Mouse (Mus musculus) embryo, embryonic 9.5 days (tissue): ENCODE data around the gene Spns2.
"Not testable (repeated sequence)": the region's sequence is repeated elsewhere in the genome, so short reads cannot be mapped to it uniquely, and the experiment has no call there.

Experiments
- DNase-seq: peaks from one replicate; pipeline ENCODE4 v3.0.0-alpha.2; 2017; ENCODE audit errors: extremely low spot score

Spns2 gene

DNA sequence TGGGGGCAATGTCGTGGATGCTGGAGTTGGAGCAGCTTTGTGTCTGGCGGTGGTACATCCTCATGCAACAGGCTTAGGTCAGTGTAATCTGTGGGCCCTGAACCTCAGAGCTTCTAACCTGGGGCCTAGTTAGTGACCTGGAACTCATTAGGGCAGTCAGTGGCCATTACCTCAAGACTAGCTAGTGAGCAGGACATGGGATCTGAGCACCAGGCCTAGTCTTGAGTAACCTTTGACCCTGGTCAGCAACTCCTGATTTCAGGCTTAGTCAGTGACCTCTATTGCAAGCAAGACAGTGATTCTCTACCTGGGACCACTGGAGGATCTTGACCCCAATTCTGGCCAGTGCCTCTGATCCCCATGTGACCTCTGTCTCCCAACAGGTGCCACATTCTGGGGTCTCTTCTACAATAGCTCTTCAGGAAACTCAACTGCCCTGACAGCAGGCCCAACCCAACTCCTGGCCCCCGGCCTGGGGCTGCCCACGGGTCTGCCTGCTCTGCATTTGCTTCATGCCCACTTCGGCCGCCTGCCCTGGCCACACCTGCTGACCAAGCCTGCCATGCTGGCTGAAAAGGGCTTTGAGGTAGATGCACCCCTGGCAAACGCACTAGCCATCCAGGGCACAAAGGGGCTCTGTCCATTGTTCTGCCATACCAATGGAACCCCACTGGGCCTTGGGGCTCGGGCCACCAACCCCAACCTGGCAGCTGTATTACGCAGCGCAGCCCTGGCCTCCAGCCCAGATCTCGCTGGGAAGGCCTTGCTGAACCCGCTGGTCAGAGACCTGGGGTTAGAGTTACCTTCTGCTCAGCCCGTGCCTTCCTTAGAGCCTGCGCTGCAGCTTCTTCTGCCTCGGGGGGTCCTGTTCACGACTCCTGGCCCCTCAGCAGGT, 52.7 kb downstream of the Spns2 start:
- no peak for DNase-seq

DNA sequence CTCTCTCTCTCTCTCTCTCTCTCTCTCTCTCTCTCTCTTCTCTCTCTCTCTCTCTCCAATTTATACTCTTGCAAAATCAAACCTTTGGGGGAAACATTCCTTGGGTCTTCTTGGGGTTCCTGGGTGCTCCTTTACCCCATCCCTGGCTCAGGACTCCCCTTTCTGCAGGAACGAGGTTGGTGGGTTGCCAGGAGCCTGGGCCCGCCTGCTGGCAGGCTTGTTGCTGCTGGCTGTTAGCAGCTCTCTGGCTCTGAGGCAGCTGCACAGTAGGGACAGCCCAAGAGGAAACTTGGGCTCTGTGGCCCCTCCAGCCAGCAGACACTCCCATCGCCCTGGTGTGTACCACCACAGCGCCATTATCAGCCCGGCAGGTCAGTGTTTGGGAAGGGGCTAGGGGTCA, 53.4 kb downstream of the Spns2 start:
- no peak for DNase-seq

- no peak for DNase-seq
Measured at GRCm38 (mm10) chr11:72435694-72436045, 54.0 kb downstream of the Spns2 start.

- DNase-seq: no peak
Measured at GRCm38 (mm10) chr11:72434963-72435693, 54.6 kb downstream of the Spns2 start, which contains the start of gene Ggt6. Gene Ggt6, plus strand, starts transcription at chr11:72435526.

- DNase-seq: not testable (repeated sequence)
Measured at GRCm38 (mm10) chr11:72430311-72431068, 59.2 kb downstream of the Spns2 start.

DNA sequence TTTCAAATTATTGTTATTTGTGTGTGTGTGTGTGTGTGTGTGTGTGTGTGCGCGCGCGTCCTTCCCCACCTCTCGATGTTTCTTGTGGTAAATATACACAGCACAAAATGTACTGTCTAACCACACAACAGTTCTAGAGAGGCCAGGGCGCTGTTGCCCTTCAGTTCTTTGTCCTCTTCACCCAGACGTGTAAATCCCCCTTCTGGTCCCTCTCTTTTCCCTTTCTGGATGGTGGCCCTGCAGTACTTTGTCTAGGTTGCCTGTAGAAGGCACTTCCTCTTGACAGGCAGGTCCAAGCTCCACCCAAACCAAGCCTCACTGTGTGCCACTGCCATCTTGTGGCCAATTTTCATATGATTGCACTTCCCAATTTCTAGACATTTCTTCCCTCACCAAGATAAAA, 60.4 kb downstream of the Spns2 start:
- DNase-seq: peak; percentile 81

- DNase-seq: peak; percentile 68
Measured at GRCm38 (mm10) chr11:72428694-72429093, 61.0 kb downstream of the Spns2 start.

DNA sequence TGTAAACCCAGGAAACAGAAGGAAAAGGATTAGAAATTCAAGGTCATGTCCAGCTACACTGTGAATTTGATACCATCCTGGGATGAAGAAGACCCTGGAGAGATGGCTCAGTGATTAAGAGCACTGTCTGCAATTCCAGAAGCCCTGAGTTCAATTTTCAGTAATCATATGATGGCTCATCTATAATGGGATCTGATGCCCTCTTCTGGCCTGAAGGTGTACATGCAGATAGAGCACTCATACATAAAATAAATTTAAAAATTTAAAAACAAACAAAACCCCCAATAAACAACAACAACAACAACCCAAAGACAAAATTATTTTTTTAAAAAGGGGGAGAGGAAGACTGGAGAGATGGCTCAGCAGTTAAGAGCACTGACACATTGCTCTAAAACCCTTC, 62.8 kb downstream of the Spns2 start:
- DNase-seq: no peak

GRCm38 (mm10) chr11:72425201-72425600, 64.5 kb downstream of the Spns2 start:
- DNase-seq: no peak

DNA sequence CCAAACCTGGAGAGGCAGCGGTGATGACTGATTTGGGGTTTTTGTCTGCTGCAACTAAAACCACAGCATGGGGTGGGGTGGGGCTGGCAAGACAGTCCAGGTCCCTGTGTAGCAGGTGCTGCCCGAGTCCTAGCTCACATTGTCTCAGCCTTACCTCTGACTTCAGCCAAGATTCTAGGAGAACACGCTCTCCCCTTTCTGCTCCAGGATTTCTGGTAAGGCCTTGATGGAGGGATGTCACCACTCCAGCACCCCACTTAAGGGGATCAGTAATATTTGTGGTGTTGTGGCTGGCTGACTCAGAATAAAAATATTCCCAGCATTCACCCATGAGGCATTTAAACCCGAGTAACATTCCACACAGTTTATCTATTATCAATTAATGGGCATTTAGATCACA, 66.0 kb downstream of the Spns2 start:
- DNase-seq: no peak

GRCm38 (mm10) chr11:72421518-72422278, 68.0 kb downstream of the Spns2 start:
- DNase-seq: no peak

- DNase-seq: no peak
Measured at GRCm38 (mm10) chr11:72420460-72421122, 69.1 kb downstream of the Spns2 start.

DNA sequence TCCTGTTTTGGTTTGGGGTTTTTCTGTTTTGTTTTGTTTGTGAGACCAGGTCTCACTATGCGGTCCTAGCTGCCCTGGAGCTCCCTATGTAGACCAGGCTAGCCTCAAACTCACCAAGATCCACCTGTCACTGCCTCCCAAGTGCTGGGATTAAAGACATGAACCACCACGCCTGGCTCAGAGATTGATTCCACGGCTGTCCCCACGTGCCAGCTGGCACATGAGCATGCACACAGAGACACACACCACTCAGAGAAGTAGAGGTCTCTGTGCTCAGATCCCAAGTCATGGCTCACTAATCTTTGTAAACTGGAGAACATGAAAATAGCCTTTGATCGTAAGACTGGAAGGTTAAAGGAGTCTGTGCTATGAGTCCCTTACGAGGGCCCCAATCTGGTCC, 70.7 kb downstream of the Spns2 start:
- DNase-seq: no peak

DNA sequence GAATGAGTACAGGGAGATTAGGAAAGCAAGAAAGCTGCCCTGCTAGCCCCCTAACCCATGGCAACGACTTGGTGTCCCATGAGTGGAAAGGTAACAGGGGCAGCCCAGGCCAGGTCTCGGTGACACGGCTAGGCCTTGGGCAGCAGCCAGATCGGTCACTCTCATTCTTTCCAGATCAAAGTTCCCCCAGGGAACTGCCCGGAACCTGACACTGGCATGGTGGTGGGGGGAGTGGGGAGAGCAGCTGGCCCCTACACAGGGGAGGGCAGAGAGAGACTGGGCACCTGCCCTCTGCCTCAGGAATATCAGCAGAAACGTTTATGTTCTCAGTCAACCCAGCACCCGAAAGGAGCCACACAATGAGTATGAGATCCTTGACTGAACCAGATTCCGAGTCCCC, 71.5 kb downstream of the Spns2 start:
- no peak for DNase-seq

- peak; percentile 49 for DNase-seq
Measured at GRCm38 (mm10) chr11:72417376-72417775, 72.3 kb downstream of the Spns2 start.

DNA sequence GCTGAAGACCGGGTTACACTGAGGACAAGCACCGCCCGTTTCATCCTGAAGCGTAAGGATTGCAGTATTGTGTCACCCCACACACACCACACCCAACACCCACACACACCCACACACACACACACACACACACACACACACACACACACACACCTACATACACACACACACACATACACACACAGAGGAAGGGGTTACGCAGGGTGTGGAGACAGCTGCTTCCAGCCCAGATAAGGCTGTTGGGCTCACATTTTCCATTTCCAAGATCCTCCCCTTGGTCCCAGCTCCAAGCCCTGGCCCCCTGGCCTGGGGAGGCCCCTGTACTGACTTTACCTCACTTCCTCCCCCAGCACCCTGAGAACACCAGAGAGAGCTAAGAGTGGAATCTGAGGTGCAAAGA, 73.0 kb downstream of the Spns2 start:
- DNase-seq: no peak

DNA sequence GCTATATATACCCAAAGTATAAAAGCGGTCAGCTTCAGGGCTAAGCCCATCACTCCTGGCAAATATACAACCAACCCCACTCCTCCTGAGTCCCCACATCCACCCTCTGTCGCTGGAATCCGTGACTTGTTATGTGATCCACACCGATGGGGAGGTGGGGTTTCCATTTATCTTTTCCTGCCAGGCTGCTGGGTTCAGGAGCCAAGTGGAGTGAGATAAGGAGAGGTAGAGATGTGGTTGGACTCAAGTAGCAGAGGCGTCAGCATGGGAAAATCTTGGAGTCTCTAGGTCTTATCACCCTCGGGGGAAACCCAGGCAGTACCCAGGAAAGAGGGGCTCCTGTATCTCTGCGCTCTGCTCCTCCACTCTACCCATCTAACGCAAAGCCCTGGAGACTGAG, 74.5 kb downstream of the Spns2 start:
- DNase-seq: no peak

DNA sequence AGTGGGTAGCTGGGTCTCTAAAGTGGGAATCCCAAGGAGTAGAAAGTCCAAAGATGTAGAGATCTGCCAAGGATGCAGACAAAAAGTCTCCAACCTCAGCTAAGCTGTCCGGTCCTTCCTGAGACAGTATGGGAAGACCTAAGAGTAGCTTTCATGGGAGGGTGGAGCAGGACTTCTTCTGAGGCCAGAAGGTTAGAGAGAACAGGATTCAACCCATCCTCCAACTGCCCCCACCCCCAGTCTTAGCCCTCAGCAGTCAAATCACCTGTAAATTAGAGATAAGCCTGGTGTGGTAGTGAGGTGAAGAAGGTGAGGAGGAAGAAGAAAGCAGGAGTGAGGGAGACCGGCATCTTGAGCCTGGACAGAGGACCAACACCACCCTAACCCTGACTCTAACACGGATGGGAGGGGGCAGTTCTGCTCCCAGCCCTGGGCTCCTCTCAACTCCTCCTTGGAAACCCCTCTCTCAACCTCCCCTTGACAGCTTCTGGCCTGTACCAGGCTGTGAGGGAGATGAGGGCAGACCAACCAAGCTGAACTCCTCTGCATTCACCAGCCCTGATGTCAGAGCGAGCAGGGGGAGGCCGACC, 76.0 kb downstream of the Spns2 start:
- no peak for DNase-seq

GRCm38 (mm10) chr11:72413016-72413415, 76.7 kb downstream of the Spns2 start:
- no peak for DNase-seq

- no peak for DNase-seq
Measured at GRCm38 (mm10) chr11:72411945-72412344, 77.8 kb downstream of the Spns2 start.
